Mouse (Mus musculus) cerebellum, postnatal 25 days (tissue): ENCODE results near the gene Psmc1.
A peak's percentile ranks its signal among the peaks of the same experiment; 100 is the strongest.

Source experiments
- DNase-seq, 2 experiments: peaks; one replicate each; pipeline ENCODE4 v3.0.0; 2021; ENCODE audit warnings: mixed read lengths in 2 of 2

Gene Psmc1

GRCm38 (mm10) chr12:100109986-100110696 is at the start of gene Psmc1:
Gene Psmc1 (plus strand): TSS chr12:100110154.
- DNase-seq = peak; percentile 86

- peak; percentile 11 for DNase-seq
Observed at GRCm38 (mm10) chr12:100061071-100061470, 48.9 kb upstream of the Psmc1 start.

- no peak for DNase-seq
Observed at GRCm38 (mm10) chr12:100061826-100062225, 48.1 kb upstream of the Psmc1 start.

- DNase-seq = no peak
Observed at GRCm38 (mm10) chr12:100062584-100062983, 47.4 kb upstream of the Psmc1 start.

GRCm38 (mm10) chr12:100065109-100065508 is 44.8 kb upstream of the Psmc1 start:
- no peak for DNase-seq

GRCm38 (mm10) chr12:100067477-100067876 is 42.5 kb upstream of the Psmc1 start:
- DNase-seq = no peak

GRCm38 (mm10) chr12:100073201-100073672 is 36.7 kb upstream of the Psmc1 start:
- peak in 1 of 2 experiments; percentile 4 for DNase-seq

- DNase-seq = no peak
Observed at GRCm38 (mm10) chr12:100075715-100076114, 34.2 kb upstream of the Psmc1 start.

GRCm38 (mm10) chr12:100079636-100080286 is 30.2 kb upstream of the Psmc1 start:
- DNase-seq = no peak

GRCm38 (mm10) chr12:100088026-100088425 is 21.9 kb upstream of the Psmc1 start:
- DNase-seq = no peak

- no peak for DNase-seq
Observed at GRCm38 (mm10) chr12:100089265-100089664, 20.7 kb upstream of the Psmc1 start.

GRCm38 (mm10) chr12:100090750-100091149 is 19.2 kb upstream of the Psmc1 start:
- DNase-seq = no peak

GRCm38 (mm10) chr12:100093046-100093445 is 16.9 kb upstream of the Psmc1 start:
- no peak for DNase-seq

- no peak for DNase-seq
Observed at GRCm38 (mm10) chr12:100099971-100100706, 9.8 kb upstream of the Psmc1 start.

- DNase-seq = no peak
Observed at GRCm38 (mm10) chr12:100100707-100101030, 9.3 kb upstream of the Psmc1 start.

GRCm38 (mm10) chr12:100101651-100102050 is 8.3 kb upstream of the Psmc1 start:
- DNase-seq = no peak

GRCm38 (mm10) chr12:100104530-100104929 is 5.4 kb upstream of the Psmc1 start:
- DNase-seq = no peak

- peak; percentile 79 to 91 for DNase-seq
Observed at GRCm38 (mm10) chr12:100106275-100106895, 3.6 kb upstream of the Psmc1 start.

GRCm38 (mm10) chr12:100107436-100107835 is 2.5 kb upstream of the Psmc1 start:
- no peak for DNase-seq

- DNase-seq = no peak
Observed at GRCm38 (mm10) chr12:100115982-100116381, 6.0 kb downstream of the Psmc1 start.

- DNase-seq = peak; percentile 71 to 75
Observed at GRCm38 (mm10) chr12:100122921-100123381, 13.0 kb downstream of the Psmc1 start.

GRCm38 (mm10) chr12:100123476-100123875 is 13.5 kb downstream of the Psmc1 start:
- DNase-seq = peak in 1 of 2 experiments; percentile 50
